Mouse (Mus musculus) hindbrain, embryonic 13.5 days (tissue): ENCODE measurements around the gene Foxl1. TPM values are rescaled to one million over a fixed set of nuclear protein-coding genes. Genes with fewer than 3 reads are reported as not detected.

Source experiments
- ATAC-seq: fragments of 200-750 bp; cut with Nextera tagmentation; 2 replicates; pipeline ENCODE4 v1.8.0; 2017; ENCODE audit warnings: moderate TSS enrichment; ENCODE audit not compliant: low FRiP score
- H3K27ac ChIP-seq: fragments of 300-500 bp; sonication (generic); 2 replicates; pipeline ENCODE4 v1.5.1; 2015; ENCODE audit warnings: inconsistent platforms, mild to moderate bottlenecking, moderate library complexity
- H3K27me3 ChIP-seq: fragments of 300-500 bp; sonication (generic); 2 replicates; pipeline ENCODE4 v1.6.1; 2015; ENCODE audit warnings: mild to moderate bottlenecking, inconsistent platforms
- H3K36me3 ChIP-seq: fragments of 300-500 bp; sonication (generic); 2 replicates; pipeline ENCODE4 v1.6.1; 2015; ENCODE audit warnings: mild to moderate bottlenecking, inconsistent platforms
- H3K4me1 ChIP-seq: fragments of 300-500 bp; sonication (generic); replicated peaks from 2 replicates; pipeline ENCODE4 v1.6.1; 2015; ENCODE audit warnings: inconsistent platforms
- H3K4me2 ChIP-seq: fragments of 300-500 bp; sonication (generic); 2 replicates; pipeline ENCODE4 v1.6.1; 2015; ENCODE audit warnings: inconsistent platforms, mild to moderate bottlenecking, moderate library complexity
- H3K4me3 ChIP-seq: fragments of 300-500 bp; sonication (generic); 2 replicates; pipeline ENCODE4 v1.5.1; 2015; ENCODE audit warnings: mild to moderate bottlenecking, inconsistent platforms
- H3K9ac ChIP-seq: fragments of 300-500 bp; sonication (generic); 2 replicates; pipeline ENCODE4 v1.6.1; 2015; ENCODE audit warnings: mild to moderate bottlenecking, inconsistent platforms
- H3K9me3 ChIP-seq: fragments of 300-500 bp; sonication (generic); 2 replicates; pipeline ENCODE4 v1.6.1; 2016; ENCODE audit warnings: inconsistent platforms
- WGBS: fragments of 180-500 bp; shearing (Covaris S2); methylation state at CpG from one replicate; pipeline ENCODE4 v1.1.7; 2015; 5-methylcytosine and 5-hydroxymethylcytosine counted together
- polyA plus RNA-seq: library from polyadenylated mRNA; unstranded; fragments of >200 nt; fragmentation: Nextera tagmentation; extraction: Ambion mirVana; gene quantifications from 2 replicates; pipeline ENCODE4 v1.2.1, GENCODE M21; 2015

Gene Foxl1
- polyA plus RNA-seq, 1 experiment from 2014 or later: 0.16 TPM

GRCm38 (mm10) chr8:121108657-121109056 lies 19.1 kb upstream of the Foxl1 start:
- WGBS: 16% methylated on average over 5 of the region's 5 CpGs
- Histone ChIP-seq H3K27ac (no peak overlapping the region), H3K4me2 (peak overlapping the region; percentile 91), H3K27me3 (peaks cover 45% of the 10 kb centered on the region), H3K4me3 (peak overlapping the region; percentile 87), H3K9me3 (no peaks in the 10 kb centered on the region), H3K36me3 (peaks cover 25% of the 10 kb centered on the region), H3K4me1 (peaks cover 19% of the 10 kb centered on the region), H3K9ac (peak overlapping the region; percentile 94)
- ATAC-seq: no peak

- Histone ChIP-seq H3K27ac (no peak overlapping the region), H3K4me1 (peaks cover 17% of the 10 kb centered on the region), H3K27me3 (peaks cover 72% of the 10 kb centered on the region), H3K4me3 (no peak overlapping the region), H3K9me3 (no peaks in the 10 kb centered on the region), H3K4me2 (no peak overlapping the region), H3K36me3 (peaks cover under 1% of the 10 kb centered on the region; the same call in 1 of the 2 replicates), H3K9ac (no peak overlapping the region)
- 59% methylated on average over 7 of the region's 7 CpGs for WGBS
- no peak for ATAC-seq
Observed at GRCm38 (mm10) chr8:121111145-121111907, 16.4 kb upstream of the Foxl1 start.

GRCm38 (mm10) chr8:121113261-121113660 lies 14.5 kb upstream of the Foxl1 start:
- WGBS: under 1% methylated on average over 21 of the region's 21 CpGs
- ATAC-seq: no peak

GRCm38 (mm10) chr8:121115136-121115535 lies 12.6 kb upstream of the Foxl1 start:
- WGBS: 1% methylated on average over 25 of the region's 25 CpGs
- H3K4me2 ChIP-seq: 0 out of 2 replicates have a peak overlapping the region, but pooled peaks have one; percentile 10

More at GRCm38 (mm10) chr8:121113261-121113660, 14.5 kb upstream of the Foxl1 start:
- Histone ChIP-seq H3K27ac (no peak overlapping the region), H3K27me3 (peaks cover 91% of the 10 kb centered on the region), H3K9me3 (peaks cover 7% of the 10 kb centered on the region; the same call in 1 of the 2 replicates), H3K4me2 (no peak overlapping the region), H3K36me3 (no peaks in the 10 kb centered on the region), H3K9ac (no peak overlapping the region), H3K4me1 (peaks cover 17% of the 10 kb centered on the region), H3K4me3 (no peak overlapping the region)

GRCm38 (mm10) chr8:121115948-121116347 lies 11.8 kb upstream of the Foxl1 start, which contains the start of gene Foxc2:
TSS of gene Foxc2 (plus strand) at chr8:121116171.
- H3K27ac ChIP-seq: peak within 1 kb of the TSS; percentile 52
- peak within 1 kb of the TSS; percentile 39 for H3K4me3 ChIP-seq
- H3K4me1 ChIP-seq: peaks cover 17% of the 10 kb centered on the region
- peak within 1 kb of the TSS; percentile 52 for H3K4me2 ChIP-seq
- H3K36me3 ChIP-seq: no peaks in the 10 kb centered on the region
- ATAC-seq: no peak
- peak within 1 kb of the TSS; percentile 56 for H3K9ac ChIP-seq
- H3K9me3 ChIP-seq: peaks cover 7% of the 10 kb centered on the region; the same call in 1 of the 2 replicates
- WGBS: 0% methylated on average over 25 of the region's 25 CpGs
- H3K27me3 ChIP-seq: peaks cover 99% of the 10 kb centered on the region

More at GRCm38 (mm10) chr8:121115136-121115535, 12.6 kb upstream of the Foxl1 start:
- no peak overlapping the region for H3K27ac ChIP-seq
- H3K4me3 ChIP-seq: no peak overlapping the region; the same call in 1 of the 2 replicates
- H3K4me1 ChIP-seq: peaks cover 17% of the 10 kb centered on the region
- H3K9ac ChIP-seq: no peak overlapping the region
- H3K27me3 ChIP-seq: peaks cover 99% of the 10 kb centered on the region
- no peak for ATAC-seq
- H3K9me3 ChIP-seq: peaks cover 7% of the 10 kb centered on the region; the same call in 1 of the 2 replicates
- H3K36me3 ChIP-seq: no peaks in the 10 kb centered on the region

- no peak for ATAC-seq
- WGBS: under 1% methylated on average over 55 of the region's 55 CpGs
- peak overlapping the region; percentile 56 for H3K9ac ChIP-seq
Observed at GRCm38 (mm10) chr8:121116591-121117185, 11.1 kb upstream of the Foxl1 start.

GRCm38 (mm10) chr8:121117186-121117651 lies 10.5 kb upstream of the Foxl1 start:
- peak overlapping the region; percentile 23; the same call in 1 of the 2 replicates for H3K27ac ChIP-seq
- 0 out of 2 replicates have a peak, but pooled peaks have one; percentile 11 for ATAC-seq
- peaks cover 17% of the 10 kb centered on the region for H3K4me1 ChIP-seq
- WGBS: under 1% methylated on average over 59 of the region's 62 CpGs
- peak overlapping the region; percentile 56 for H3K9ac ChIP-seq
- peaks cover 7% of the 10 kb centered on the region; the same call in 1 of the 2 replicates for H3K9me3 ChIP-seq
- H3K27me3 ChIP-seq: peaks cover 99% of the 10 kb centered on the region
- peak overlapping the region; percentile 39 for H3K4me3 ChIP-seq
- peak overlapping the region; percentile 33 for H3K4me2 ChIP-seq
- H3K36me3 ChIP-seq: no peaks in the 10 kb centered on the region

More at GRCm38 (mm10) chr8:121116591-121117185, 11.1 kb upstream of the Foxl1 start:
- Histone ChIP-seq H3K4me1 (peaks cover 17% of the 10 kb centered on the region), H3K9me3 (peaks cover 7% of the 10 kb centered on the region; the same call in 1 of the 2 replicates), H3K27me3 (peaks cover 99% of the 10 kb centered on the region), H3K4me3 (peak overlapping the region; percentile 39), H3K27ac (peak overlapping the region; percentile 52), H3K4me2 (peak overlapping the region; percentile 52), H3K36me3 (no peaks in the 10 kb centered on the region)

- no peaks in the 10 kb centered on the region for H3K36me3 ChIP-seq
- peak overlapping the region; percentile 39 for H3K4me3 ChIP-seq
- H3K9me3 ChIP-seq: peaks cover 7% of the 10 kb centered on the region; the same call in 1 of the 2 replicates
- no peak overlapping the region; the same call in 1 of the 2 replicates for H3K27ac ChIP-seq
- peaks cover 17% of the 10 kb centered on the region for H3K4me1 ChIP-seq
- ATAC-seq: no peak
- H3K27me3 ChIP-seq: peaks cover 99% of the 10 kb centered on the region
- H3K4me2 ChIP-seq: peak overlapping the region; percentile 33
- peak overlapping the region; percentile 56; the same call in 1 of the 2 replicates for H3K9ac ChIP-seq
- WGBS: 0% methylated on average over 28 of the region's 28 CpGs
Observed at GRCm38 (mm10) chr8:121117906-121118305, 9.8 kb upstream of the Foxl1 start.

GRCm38 (mm10) chr8:121118634-121119420 lies 8.9 kb upstream of the Foxl1 start:
- Histone ChIP-seq H3K27me3 (peaks cover 100% of the 10 kb centered on the region), H3K4me3 (peak overlapping the region; percentile 39), H3K4me2 (no peak overlapping the region), H3K9me3 (peaks cover 7% of the 10 kb centered on the region; the same call in 1 of the 2 replicates), H3K9ac (0 out of 2 replicates have a peak overlapping the region, but pooled peaks have one; percentile 8), H3K36me3 (no peaks in the 10 kb centered on the region), H3K27ac (no peak overlapping the region), H3K4me1 (peaks cover 17% of the 10 kb centered on the region)
- ATAC-seq: no peak
- WGBS: 1% methylated on average over 18 of the region's 18 CpGs

- peaks cover 20% of the 10 kb centered on the region for H3K4me1 ChIP-seq
- no peak for ATAC-seq
- peaks cover 100% of the 10 kb centered on the region for H3K27me3 ChIP-seq
- H3K36me3 ChIP-seq: no peaks in the 10 kb centered on the region
- WGBS: 3% methylated on average over 12 of the region's 12 CpGs
- peaks cover 10% of the 10 kb centered on the region; the same call in 1 of the 2 replicates for H3K9me3 ChIP-seq
- H3K4me2 ChIP-seq: no peak overlapping the region
- 0 out of 2 replicates have a peak overlapping the region, but pooled peaks have one; percentile 8 for H3K9ac ChIP-seq
- H3K4me3 ChIP-seq: peak overlapping the region; percentile 11; the same call in 1 of the 2 replicates
- H3K27ac ChIP-seq: no peak overlapping the region
Observed at GRCm38 (mm10) chr8:121119635-121120455, 7.9 kb upstream of the Foxl1 start.
